Mouse (Mus musculus) brain, embryonic 18.5 days (tissue): ENCODE results near the gene Pcnx2.

ENCODE experiments used
- DNase-seq: peaks from one replicate; pipeline ENCODE4 v3.0.0-alpha.2; 2012; ENCODE audit warnings: low read depth, low spot score

Pcnx2 gene

DNA sequence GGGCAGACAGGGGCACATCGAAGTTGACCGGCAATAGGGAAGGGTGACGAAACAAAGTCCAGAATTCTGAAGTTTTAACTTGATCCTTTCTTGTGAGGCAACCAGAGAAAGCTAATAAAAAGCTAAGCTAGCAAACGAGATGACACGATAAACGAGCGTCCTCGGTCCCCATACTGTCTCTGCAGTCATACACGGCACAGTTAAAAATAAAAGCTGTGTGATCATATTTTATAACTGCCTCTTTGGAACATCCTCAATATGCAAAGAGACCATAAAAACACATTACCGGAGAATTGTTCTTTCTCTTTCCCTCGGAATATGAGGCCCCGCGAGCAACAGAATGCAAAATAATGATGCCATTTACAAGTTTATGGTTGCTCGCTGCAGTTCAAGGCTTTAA, 76.1 kb downstream of the Pcnx2 start:
- DNase-seq: no peak

DNA sequence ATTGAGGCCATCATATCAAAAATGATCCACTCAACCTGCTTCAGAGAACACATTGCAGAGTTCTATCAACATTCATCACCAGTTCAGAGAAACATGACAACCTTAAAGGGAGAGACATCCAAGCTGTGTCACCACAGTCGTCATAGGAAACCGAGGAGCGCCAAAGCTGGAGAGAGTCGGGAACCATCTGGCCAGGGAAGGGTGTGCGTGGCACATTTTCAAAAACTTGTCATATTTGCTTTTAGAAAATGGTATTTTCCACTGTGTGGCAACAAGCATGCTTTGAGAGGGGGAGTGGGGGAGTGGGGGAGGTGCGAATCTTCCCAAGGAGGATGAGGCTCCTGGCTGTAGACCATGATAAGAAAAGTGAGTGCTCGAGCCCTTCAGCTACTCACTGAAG, 78.3 kb downstream of the Pcnx2 start:
- peak; percentile 58 for DNase-seq

GRCm38 (mm10) chr8:125818796-125819195, 79.3 kb downstream of the Pcnx2 start:
- DNase-seq: no peak

GRCm38 (mm10) chr8:125816742-125817141, 81.4 kb downstream of the Pcnx2 start:
- no peak for DNase-seq

GRCm38 (mm10) chr8:125808826-125809225, 89.3 kb downstream of the Pcnx2 start:
- DNase-seq: no peak

DNA sequence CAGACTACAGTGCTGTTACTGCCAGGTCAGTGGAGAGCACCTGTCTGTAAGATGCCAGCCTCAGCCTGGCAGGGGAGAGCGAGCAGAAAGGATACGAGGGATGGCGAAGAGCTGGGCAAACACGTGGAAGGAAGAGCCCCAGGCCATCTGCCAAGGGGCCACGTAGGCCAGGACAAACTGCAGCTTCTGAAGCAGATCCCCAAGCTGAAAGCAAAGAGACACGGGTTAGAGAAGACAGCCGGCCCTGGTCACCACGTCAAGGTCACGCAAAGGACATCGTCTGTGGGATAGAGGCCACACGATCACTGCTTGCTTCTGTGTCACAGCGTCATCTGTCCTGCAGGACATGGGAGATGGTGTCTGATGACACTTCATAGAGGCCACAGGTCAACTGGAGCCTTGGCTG, 90.2 kb downstream of the Pcnx2 start:
- no peak for DNase-seq

- no peak for DNase-seq
Observed at GRCm38 (mm10) chr8:125806459-125806858, 91.7 kb downstream of the Pcnx2 start.

GRCm38 (mm10) chr8:125796970-125797369, 101.1 kb downstream of the Pcnx2 start:
- no peak for DNase-seq

DNA sequence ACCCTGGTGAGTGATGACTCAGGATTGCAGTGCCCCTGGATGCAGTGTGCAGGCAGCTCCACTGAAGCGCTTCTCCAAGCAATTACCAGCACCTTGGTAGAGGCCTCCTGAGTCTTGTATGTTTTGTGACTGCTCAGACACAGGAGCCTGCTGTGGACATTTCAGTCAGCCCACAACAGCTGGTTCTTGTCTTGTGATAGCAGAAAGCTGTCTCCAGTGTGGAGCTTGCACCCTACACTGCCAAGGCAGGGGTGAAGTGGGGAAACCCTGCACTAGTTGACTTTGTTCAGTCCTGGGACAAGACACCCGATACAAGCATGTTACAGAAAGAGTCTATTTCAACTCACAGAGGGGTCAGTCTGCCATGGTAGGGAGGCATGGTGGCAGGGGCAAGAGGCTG, 102.8 kb downstream of the Pcnx2 start:
- DNase-seq: no peak

DNA sequence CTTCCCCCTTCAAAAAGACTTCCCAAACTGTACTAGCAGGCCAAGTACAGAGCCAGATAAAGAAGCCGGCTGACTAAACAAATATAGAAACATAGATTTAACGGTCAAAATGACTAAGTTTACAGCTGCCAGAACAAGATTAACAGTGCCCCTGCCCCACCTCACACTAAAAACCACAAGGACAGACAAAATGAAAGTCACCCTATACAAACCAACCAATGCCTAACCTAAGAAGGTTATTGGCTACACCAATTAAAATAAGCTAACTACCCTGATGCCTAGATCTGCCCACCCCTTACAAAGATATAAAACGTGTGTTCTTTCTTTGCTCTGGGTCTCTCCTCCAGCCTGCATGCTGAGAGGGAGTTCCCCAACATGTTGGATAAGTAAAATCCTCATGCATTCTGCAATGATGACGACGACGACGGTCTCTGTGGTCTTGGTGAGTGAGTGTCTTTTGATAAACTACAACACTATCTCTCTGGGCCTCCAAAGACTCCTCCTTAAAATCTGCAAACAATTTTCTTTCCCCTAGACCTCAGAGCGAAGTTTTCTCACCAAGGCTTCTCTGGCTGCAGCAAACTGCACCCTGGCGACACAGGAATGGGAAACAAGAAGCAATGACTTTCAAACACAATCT, 105.2 kb downstream of the Pcnx2 start:
- no peak for DNase-seq

DNA sequence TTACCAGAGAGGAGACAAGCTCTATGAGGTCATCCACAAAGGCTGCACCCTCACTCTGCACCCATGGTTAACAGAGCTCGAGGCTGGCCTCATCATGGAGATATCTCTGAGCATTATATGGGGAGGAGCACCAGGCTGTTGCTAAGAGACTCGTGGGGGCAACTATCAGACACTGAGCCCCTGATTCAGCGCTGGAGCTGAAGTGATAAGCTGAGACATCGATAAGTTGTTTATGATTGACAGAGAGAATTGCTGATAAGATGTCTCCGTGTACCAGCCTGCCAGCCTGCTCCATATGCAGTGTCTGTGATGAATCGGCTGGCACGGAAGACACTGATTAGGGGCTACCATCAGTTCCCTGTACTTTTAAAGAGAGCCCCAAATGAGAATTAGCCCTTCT, 111.2 kb downstream of the Pcnx2 start:
- DNase-seq: no peak

GRCm38 (mm10) chr8:125782161-125782560, 116.0 kb downstream of the Pcnx2 start:
- DNase-seq: no peak

GRCm38 (mm10) chr8:125779656-125780055, 118.5 kb downstream of the Pcnx2 start:
- DNase-seq: no peak

DNA sequence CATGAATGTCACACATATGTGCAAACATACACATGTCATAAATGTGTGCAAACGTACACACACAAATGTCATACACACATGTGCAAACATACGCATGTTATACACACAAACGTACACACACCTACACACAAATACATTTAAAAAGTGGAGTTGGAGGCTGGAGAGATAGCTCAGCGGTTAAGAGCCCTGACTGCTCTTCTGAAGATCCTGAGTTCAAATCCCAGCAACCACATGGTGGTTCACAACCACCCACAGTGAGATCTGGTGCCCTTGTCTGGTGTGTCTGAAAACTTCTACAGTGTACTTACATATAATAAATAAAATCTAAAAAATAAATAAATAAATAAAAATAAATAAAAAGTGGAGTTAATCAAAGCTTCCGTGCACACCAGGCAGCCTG, 119.2 kb downstream of the Pcnx2 start:
- no peak for DNase-seq

- DNase-seq: no peak
Observed at GRCm38 (mm10) chr8:125777478-125778164, 120.5 kb downstream of the Pcnx2 start.

GRCm38 (mm10) chr8:125776800-125777199, 121.3 kb downstream of the Pcnx2 start:
- no peak for DNase-seq

DNA sequence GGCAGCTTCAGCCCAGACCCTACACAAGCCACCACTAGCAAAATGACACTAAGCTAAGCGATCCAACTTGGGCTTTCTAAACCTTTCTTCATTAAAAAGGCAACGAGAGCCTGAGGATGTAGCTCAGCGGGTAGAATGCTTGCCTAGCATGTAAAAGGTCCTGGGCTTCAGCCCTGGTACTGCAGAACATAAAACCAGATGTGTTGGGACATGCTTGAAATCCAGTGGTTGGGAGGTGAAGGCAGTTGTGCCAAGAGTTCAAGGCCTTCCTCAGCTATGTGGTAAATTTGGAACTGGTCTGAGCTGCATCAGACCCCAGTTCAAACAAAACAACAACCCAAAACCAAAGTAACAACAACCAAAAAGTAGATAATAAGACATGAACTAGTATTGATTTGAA, 121.8 kb downstream of the Pcnx2 start:
- no peak for DNase-seq

DNA sequence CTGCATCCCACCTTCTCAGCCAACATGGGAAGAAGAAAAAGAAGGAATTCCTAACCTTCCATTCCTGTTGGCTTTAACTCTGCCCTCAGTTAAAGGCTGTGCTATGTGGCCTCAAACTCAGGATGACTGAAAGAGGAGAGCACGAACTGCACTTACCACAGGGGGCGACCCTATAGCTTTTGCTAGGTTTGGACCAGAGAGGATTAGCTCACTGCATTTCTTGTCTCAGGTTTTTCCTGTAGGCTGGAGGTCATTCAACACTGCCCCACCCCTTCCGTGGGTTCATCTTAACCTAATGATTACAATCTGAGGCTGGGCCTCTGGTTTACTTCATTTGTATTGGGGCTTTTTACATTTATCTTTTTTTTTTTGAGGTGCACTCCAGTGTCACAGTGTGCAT, 123.1 kb downstream of the Pcnx2 start:
- DNase-seq: no peak

DNA sequence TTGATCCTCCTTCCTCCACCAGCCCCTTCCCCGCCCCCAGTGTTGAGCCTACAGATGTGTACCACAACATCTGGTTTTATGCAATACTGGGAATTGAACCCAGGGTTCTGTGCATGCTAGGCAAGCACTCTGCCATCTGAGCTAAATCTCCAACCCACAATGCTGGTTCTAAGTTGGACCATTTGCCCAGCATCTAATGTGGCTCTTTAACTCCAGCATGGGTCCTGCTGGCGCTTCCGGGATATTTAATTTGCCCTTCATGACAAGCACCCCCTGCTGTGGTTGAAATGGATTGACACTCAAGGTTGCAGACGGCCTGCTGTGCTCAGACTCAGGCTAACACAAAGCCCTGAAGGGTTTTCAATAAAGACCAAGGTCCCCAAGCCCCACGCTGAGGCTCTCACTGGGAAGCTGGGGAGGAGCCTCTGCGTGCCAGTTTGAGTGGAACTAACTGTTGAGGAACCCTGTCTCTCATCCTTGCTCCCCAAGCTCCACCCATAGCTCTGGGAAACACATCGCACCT, 124.8 kb downstream of the Pcnx2 start:
- no peak for DNase-seq

GRCm38 (mm10) chr8:125772300-125772699, 125.8 kb downstream of the Pcnx2 start:
- no peak for DNase-seq

- no peak for DNase-seq
Observed at GRCm38 (mm10) chr8:125768079-125768478, 130.0 kb downstream of the Pcnx2 start.

- no peak for DNase-seq
Observed at GRCm38 (mm10) chr8:125763066-125763786, 134.9 kb downstream of the Pcnx2 start.

DNA sequence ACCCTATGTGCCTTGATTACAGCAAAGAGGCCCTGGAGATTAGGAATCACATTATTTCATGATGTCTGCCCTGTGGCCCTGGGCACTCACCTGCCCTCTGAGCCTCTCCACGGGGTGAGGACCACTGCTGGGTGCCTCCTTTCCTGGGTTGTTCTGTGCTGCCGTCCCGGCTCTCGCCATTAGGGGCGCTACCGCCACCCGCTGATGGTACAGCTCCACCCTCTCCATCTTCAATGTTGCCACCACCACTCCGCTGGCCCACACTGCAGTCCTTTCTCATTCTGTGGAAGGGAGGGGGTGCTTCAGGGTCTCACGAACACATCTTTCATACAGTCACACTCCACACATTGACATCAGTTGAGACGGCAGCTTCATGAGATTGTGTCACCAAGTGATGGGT, 139.1 kb downstream of the Pcnx2 start:
- no peak for DNase-seq
